Mouse (Mus musculus): ENCODE data around the gene Arhgap27.
"Not testable (repeated sequence)": the region's sequence is repeated elsewhere in the genome, so short reads cannot be mapped to it uniquely, and the experiment has no call there.

Arhgap27 gene

DNA sequence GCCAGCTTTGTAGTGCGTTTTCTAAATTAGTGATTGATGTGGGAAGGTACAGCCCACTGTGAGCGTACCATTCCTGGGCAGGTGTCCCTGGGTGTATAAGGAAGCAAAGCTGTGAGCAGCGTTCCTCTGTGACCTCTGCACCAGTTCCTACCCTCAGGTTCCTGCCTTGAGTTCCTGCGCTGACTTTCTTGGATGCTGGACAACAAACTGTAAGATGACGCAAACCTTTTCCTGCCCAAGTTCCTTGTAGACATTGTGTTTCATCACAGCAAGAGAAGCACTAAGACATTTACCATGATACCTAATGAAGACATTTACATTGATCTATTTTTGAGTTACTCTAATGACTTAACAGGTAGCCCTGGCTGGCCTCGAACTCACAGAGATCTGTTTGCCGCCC, 68.7 kb downstream of the Arhgap27 start:
- no peak for DNase-seq (ENCODE audit: low spot score in 2 of 2)

GRCm38 (mm10) chr11:103294066-103294465, 69.4 kb downstream of the Arhgap27 start:
- no peak for DNase-seq (ENCODE audit: low spot score in 2 of 2)

GRCm38 (mm10) chr11:103292890-103293287, 70.6 kb downstream of the Arhgap27 start:
- no peak for DNase-seq (ENCODE audit: low spot score in 2 of 2)

DNA sequence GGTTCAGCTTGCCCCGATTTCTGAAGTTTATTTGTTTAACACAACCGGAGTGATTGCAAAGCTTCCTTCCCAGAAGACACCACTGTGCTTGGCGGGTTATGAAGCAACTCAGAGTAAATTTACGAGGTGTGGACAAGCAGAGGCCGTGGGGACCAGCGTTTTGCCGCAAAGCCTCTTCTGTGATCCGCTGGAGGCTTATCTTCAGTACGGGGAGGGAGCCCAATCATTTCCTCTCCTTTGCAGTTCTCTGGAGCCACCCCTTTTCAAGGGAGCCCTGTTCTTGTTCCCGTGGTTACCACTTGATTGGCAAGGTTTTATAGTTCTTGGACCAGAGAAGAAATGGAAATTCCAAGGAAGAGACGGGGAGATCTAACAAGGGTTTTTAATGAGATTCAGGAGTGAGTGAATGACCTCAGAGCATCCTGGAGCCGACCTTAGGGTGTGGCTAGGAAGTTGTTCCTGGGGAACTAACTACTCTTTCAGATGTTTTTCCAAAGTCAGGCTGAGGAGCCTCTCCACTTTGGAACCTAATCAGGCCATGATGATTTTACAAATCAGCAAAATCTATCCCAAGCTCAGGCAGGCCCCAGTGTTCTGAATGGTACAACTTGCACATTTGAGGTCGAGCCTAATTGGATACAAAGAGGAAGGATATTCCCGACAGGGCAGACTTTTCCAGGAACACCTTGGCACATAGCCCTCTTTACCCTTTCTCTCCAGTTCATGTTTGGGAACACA, 71.2 kb downstream of the Arhgap27 start:
- DNase-seq (ENCODE audit: low spot score in 2 of 2), result no peak

GRCm38 (mm10) chr11:103290841-103291240, 72.7 kb downstream of the Arhgap27 start:
- not testable (repeated sequence) for DNase-seq (ENCODE audit: low spot score in 2 of 2)

GRCm38 (mm10) chr11:103288291-103288963, 75.1 kb downstream of the Arhgap27 start:
- DNase-seq (ENCODE audit: low spot score in 2 of 2), result no peak

DNA sequence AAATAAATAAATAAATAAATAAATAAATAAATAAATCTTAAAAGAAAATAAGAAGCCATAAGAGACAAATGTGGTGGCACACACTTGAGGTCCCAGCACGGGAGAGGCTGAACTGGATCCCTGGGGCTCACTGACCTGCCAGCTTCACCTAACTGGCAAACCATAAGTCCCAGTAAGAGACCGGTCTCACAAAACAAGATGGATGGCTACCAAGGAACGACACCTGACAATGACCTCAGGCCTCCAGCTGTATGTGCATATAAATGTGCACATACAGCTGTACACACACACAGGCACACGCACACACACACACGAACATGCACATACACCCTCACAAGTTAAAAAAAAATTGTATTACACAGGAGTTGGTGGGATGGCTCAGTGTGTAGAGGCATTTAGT, 76.6 kb downstream of the Arhgap27 start:
- no peak for DNase-seq (ENCODE audit: low spot score in 2 of 2)

DNA sequence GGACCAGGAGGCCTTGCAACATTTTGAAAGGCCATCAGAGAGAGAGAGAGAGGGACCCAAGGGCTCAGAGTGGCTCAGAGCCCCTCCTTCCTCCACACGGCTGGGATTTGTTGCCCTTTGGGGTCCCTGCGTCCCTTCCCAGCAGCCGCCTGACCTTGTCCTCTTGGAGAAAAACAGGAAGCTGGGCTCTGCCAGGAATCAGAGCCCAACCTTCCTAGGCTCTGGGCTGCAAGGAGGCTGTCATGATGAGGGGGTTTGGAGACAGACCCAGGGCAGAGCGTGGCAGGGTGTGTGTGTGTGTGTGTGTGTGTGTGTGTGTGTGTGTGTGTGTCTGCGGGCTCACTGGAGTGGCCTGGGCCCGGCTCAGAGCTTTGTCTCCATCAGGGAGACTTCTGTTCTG, 77.5 kb downstream of the Arhgap27 start:
- no peak for DNase-seq (ENCODE audit: low spot score in 2 of 2)

DNA sequence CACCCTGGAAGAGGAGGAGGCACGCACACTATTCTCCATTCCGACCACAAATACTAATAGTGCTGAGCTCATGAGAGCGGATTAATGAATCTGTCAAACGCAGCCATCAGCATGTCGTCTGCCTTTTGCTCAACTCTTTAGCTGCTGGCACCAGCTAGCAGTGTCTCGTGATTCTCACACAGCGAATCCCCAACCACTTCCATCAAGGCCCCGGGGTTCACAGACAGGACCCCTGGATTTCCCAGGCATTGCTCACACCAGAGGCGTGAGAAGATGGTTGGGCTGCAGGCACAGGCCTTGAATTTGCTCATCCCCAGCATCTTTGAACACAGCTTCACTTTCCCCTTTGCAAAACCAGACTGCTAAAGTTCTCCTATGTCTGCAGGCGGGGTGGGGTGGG, 78.2 kb downstream of the Arhgap27 start:
- no peak for DNase-seq (ENCODE audit: low spot score in 2 of 2)

DNA sequence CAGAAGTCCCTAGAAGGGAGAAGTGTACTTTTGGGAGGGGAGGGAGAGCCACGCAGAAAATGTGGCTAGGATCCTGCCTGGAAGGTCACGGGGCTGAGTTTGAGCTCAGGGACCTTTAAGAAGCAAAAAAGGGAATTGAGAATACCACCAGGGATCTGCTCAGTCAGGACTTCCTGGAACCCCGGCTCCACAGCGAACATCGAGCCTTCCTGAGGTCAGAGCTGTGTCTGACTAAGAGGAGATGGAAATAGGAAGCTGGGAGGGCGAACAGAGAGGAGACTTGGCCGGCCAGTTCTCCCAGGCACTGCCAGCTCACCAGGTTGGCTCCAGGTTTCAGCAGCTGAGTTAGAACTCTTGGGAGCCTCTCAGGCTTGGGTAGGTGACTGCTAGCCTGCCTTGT, 81.7 kb downstream of the Arhgap27 start:
- DNase-seq (ENCODE audit: low spot score in 2 of 2), result no peak

Data from frontal cortex, postnatal 36 days (tissue).